Mouse (Mus musculus) heart, adult 2 months (tissue): ENCODE measurements at regions not wholly inside any gene's neighbourhood (a gene's known extent, or its start where the extent isn't known, plus 50 kb on each side); places are given as distances from the start of the nearest gene placed in this dataset.

Experiments used
- EP300 ChIP-seq: fragments of 200-500 bp; IDR thresholded peaks from 2 replicates; pipeline ENCODE4 v1.6.1; 2011; ENCODE audit warnings: low read depth, low read length, control low read depth; ENCODE audit not compliant: insufficient read depth
- POLR2A ChIP-seq: fragments of 200-500 bp; IDR thresholded peaks from 2 replicates; pipeline ENCODE4 v1.6.1; 2011; ENCODE audit warnings: mild to moderate bottlenecking, low read depth, low read length, control low read depth; ENCODE audit not compliant: insufficient read depth

- no peak for TF ChIP-seq EP300
- TF ChIP-seq POLR2A = no peak
Measured at GRCm38 (mm10) chr6:82831211-82831610, 57.0 kb upstream of the Hk2 start.
